Mouse (Mus musculus) forebrain, embryonic 11.5 days (tissue): ENCODE results near the gene Pcf11. TPM values are rescaled to one million over a fixed set of nuclear protein-coding genes. Genes with fewer than 3 reads are reported as not detected.

Source experiments
- ATAC-seq: fragments of 200-750 bp; cut with Nextera tagmentation; replicated peaks from 2 replicates; pipeline ENCODE4 v1.8.0; 2017; ENCODE audit warnings: moderate TSS enrichment; ENCODE audit not compliant: low FRiP score
- DNase-seq: peaks from one replicate; pipeline ENCODE4 v3.0.0-alpha.2; 2017; ENCODE audit warnings: low spot score
- H3K27ac ChIP-seq: fragments of 300-500 bp; sonication (generic); 2 replicates; pipeline ENCODE4 v1.5.1; 2014; ENCODE audit warnings: low read depth, low read length
- H3K27me3 ChIP-seq: fragments of 300-500 bp; sonication (generic); 2 replicates; pipeline ENCODE4 v1.6.1; 2014; ENCODE audit warnings: mild to moderate bottlenecking, low read length, mixed read lengths; ENCODE audit not compliant: control insufficient read depth, insufficient read depth
- H3K36me3 ChIP-seq: fragments of 300-500 bp; sonication (generic); 2 replicates; pipeline ENCODE4 v1.6.1; 2014; ENCODE audit warnings: mild to moderate bottlenecking, low read length, moderate library complexity, mixed read lengths; ENCODE audit not compliant: control insufficient read depth, insufficient read depth
- H3K4me1 ChIP-seq: fragments of 300-500 bp; sonication (generic); replicated peaks from 2 replicates; pipeline ENCODE4 v1.6.1; 2014; ENCODE audit warnings: low read length, mixed read lengths; ENCODE audit not compliant: control insufficient read depth, insufficient read depth
- H3K4me2 ChIP-seq: fragments of 300-500 bp; sonication (generic); 2 replicates; pipeline ENCODE4 v1.6.1; 2014; ENCODE audit warnings: low read depth, mild to moderate bottlenecking, low read length, moderate library complexity, mixed read lengths; ENCODE audit not compliant: severe bottlenecking
- H3K4me3 ChIP-seq: fragments of 300-500 bp; sonication (generic); 2 replicates; pipeline ENCODE4 v1.5.1; 2014; ENCODE audit warnings: low read depth, low read length
- H3K9ac ChIP-seq: fragments of 300-500 bp; sonication (generic); 2 replicates; pipeline ENCODE4 v1.6.1; 2014; ENCODE audit warnings: low read length
- H3K9me3 ChIP-seq: fragments of 300-500 bp; sonication (generic); 2 replicates; pipeline ENCODE4 v1.6.1; 2016; ENCODE audit warnings: low read length, mixed read lengths; ENCODE audit not compliant: control insufficient read depth
- WGBS: fragments of 180-500 bp; shearing (Covaris S2); extraction: QIAGEN DNeasy Blood & Tissue Kit; methylation state at CpG from one replicate; pipeline ENCODE4 v1.1.7; 2014; 5-methylcytosine and 5-hydroxymethylcytosine counted together
- polyA plus RNA-seq: library from polyadenylated mRNA; unstranded; fragments of >200 nt; fragmentation: Nextera tagmentation; extraction: Ambion mirVana; gene quantifications from 2 replicates; pipeline ENCODE4 v1.2.1, GENCODE M21; 2014

The Pcf11 gene
- polyA plus RNA-seq, 1 experiment from 2014 or later = 26.0 TPM

DNA sequence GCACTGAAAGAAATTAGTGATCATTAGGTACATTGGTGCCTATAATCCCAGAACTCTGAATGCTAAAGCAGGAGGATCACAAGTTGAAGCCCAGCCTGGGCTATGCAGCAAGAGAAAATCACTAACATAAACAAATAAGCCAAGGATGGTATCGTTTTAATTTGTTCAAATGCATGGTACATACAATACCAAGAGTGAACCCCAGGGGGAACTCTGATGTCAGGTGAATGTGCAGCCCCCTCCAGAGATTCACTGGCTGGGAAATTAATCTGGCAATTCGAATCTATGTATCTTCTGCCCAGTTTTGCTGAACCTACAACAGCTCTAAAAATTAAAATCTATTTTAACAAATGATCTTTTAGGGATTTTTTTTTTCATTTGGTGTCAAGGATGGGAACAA, 45.2 kb downstream of the Pcf11 start:
- no peak overlapping the region for H3K9ac ChIP-seq
- WGBS = 58% methylated on average over 2 of the region's 2 CpGs

DNA sequence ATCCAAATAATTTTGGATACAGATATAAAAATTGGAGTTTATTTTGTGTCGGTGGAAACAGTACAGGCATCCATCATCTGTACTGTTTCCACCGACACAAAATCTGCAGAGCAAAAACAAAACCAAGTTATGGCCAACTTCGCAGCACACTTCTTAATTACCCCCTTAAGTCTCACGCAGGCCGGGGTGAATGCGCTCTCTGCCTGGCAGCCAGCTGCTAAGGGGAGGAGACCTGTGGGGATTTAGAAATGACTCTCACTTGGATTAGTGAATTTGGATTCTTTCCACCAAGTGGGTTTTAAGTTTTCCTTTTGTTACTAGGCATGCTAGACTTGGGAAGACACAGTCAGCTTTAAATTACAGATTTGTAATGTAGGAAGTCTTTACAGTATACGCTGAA, 58.9 kb downstream of the Pcf11 start:
- WGBS = 48% methylated on average over 7 of the region's 7 CpGs
- H3K9me3 ChIP-seq = no peaks in the 10 kb centered on the region
- H3K27ac ChIP-seq = no peak overlapping the region
- DNase-seq = peak; percentile 55
- H3K4me1 ChIP-seq = no peaks in the 10 kb centered on the region
- ATAC-seq = no peak
- H3K9ac ChIP-seq = no peak overlapping the region
- H3K27me3 ChIP-seq = no peaks in the 10 kb centered on the region
- no peak overlapping the region for H3K4me2 ChIP-seq
- no peaks in the 10 kb centered on the region for H3K36me3 ChIP-seq
- no peak overlapping the region for H3K4me3 ChIP-seq

More for the DNA sequence above, 45.2 kb downstream of the Pcf11 start:
- no peak for DNase-seq
- Histone ChIP-seq H3K4me1 (no peaks in the 10 kb centered on the region), H3K4me2 (no peak overlapping the region), H3K27ac (no peak overlapping the region), H3K36me3 (no peaks in the 10 kb centered on the region), H3K9me3 (no peaks in the 10 kb centered on the region), H3K27me3 (no peaks in the 10 kb centered on the region), H3K4me3 (no peak overlapping the region)
- no peak for ATAC-seq

DNA sequence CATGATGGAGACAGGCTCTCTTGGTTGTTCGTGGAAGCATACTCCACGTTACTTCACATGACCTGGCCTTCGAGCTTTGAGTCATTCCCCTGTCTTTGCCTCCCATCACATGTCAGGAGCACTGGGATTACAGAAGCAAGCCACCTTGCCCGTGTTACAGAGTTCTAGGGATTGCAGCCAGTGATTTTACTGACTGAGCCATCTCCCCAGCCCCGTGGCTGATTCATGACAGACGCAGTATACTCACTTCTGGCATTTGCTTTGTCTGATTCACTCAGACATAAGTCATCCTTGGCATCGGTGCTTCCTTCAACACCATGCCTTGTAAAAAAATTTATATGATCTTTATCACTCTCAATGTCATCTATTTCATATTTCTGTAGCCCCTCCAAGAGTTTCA, 64.8 kb downstream of the Pcf11 start:
- Histone ChIP-seq H3K27me3 (no peaks in the 10 kb centered on the region), H3K27ac (no peak overlapping the region), H3K9me3 (no peaks in the 10 kb centered on the region), H3K9ac (no peak overlapping the region), H3K36me3 (no peaks in the 10 kb centered on the region), H3K4me1 (no peaks in the 10 kb centered on the region), H3K4me2 (no peak overlapping the region), H3K4me3 (no peak overlapping the region)
- DNase-seq = no peak
- no peak for ATAC-seq
- 94% methylated on average over 7 of the region's 7 CpGs for WGBS

Other genes starting within 250 kb of the Pcf11 start
- 63.2 and 78.9 TPM in 2 replicates for gene Ccdc90b, start 108.8 kb downstream of the Pcf11 start, polyA plus RNA-seq
- gene Ankrd42, start 32.8 kb downstream of the Pcf11 start, polyA plus RNA-seq = 9.1 and 12.4 TPM in 2 replicates
- gene Rab30, start 71.7 kb upstream of the Pcf11 start, polyA plus RNA-seq = 18.2 and 19.1 TPM in 2 replicates
- 26.1 and 27.4 TPM in 2 replicates for gene Ddias, start 204.3 kb upstream of the Pcf11 start, polyA plus RNA-seq
- gene Prcp, start 204.5 kb upstream of the Pcf11 start, polyA plus RNA-seq = 18.9 and 20.3 TPM in 2 replicates